Mouse (Mus musculus) c-Kit-positive CD71-positive TER-119-negative erythroid progenitor cells, embryonic 14.5 days (primary cell): ENCODE measurements around the gene Qars.

ENCODE experiments used
- DNase-seq: peaks from one replicate; pipeline ENCODE4 v3.0.0-alpha.2; 2013; ENCODE audit warnings: low read depth

The Qars gene

GRCm38 (mm10) chr9:108486973-108487530 is 20.5 kb upstream of the Qars start:
- no peak for DNase-seq

DNA sequence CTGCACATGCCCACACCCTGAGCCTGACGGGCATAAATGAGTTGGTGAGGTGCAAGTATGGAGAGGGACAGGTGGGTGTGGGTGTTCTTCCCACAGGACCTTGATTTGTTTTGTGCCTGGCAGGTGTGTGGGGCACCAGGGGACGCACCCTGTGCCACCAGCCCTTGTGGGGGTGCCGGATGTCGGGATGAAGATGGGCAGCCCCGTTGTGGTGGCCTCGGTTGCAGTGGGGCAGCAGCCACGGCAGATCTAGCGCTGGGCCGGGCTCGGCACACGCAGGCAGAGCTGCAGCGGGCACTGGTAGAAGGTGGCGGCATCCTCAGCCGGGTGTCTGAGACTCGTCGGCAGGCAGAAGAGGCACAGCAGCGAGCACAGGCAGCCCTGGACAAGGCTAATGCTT is 19.1 kb upstream of the Qars start:
- DNase-seq: no peak

GRCm38 (mm10) chr9:108489215-108489614 is 18.3 kb upstream of the Qars start:
- DNase-seq: no peak

DNA sequence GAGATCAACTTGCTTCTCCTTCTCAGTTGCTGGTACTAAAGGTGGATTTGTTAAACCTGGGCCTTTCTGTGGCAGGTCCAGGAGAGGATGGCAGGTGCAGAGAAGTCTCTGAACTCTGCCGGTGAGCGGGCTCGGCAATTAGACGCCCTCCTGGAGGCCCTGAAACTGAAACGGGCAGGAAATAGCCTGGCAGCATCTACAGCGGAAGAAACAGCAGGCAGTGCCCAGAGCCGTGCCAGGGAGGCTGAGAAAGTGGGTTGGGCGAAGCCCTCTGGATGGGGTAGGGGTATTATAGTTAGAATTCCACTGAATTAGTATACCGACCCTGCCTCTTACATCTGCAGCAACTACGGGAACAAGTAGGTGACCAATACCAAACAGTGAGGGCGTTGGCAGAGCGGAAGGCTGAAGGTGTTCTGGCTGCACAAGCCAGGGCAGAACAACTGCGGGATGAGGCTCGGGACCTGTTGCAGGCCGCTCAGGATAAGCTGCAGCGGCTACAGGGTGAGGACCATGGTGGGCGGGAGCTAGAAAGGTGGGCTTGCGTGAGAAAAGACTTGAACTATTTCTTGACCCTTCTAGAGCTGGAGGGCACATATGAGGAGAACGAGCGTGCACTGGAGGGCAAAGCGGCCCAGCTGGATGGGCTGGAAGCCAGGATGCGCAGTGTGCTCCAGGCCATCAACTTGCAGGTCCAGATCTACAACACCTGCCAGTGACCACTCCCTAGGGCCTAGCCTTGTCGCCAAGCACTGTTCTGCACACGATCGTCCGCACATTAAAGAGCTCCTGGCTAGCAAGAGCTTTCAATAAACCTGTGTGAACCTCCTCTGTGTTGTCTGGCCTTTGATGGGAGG is 17.6 kb upstream of the Qars start:
- DNase-seq: no peak

- DNase-seq: peak; percentile 92
Observed at GRCm38 (mm10) chr9:108490559-108491285, 16.8 kb upstream of the Qars start, which contains the start of gene Usp19. Gene Usp19, plus strand, starts transcription at chr9:108490602.

GRCm38 (mm10) chr9:108491286-108491580 is 16.3 kb upstream of the Qars start:
- DNase-seq: no peak

DNA sequence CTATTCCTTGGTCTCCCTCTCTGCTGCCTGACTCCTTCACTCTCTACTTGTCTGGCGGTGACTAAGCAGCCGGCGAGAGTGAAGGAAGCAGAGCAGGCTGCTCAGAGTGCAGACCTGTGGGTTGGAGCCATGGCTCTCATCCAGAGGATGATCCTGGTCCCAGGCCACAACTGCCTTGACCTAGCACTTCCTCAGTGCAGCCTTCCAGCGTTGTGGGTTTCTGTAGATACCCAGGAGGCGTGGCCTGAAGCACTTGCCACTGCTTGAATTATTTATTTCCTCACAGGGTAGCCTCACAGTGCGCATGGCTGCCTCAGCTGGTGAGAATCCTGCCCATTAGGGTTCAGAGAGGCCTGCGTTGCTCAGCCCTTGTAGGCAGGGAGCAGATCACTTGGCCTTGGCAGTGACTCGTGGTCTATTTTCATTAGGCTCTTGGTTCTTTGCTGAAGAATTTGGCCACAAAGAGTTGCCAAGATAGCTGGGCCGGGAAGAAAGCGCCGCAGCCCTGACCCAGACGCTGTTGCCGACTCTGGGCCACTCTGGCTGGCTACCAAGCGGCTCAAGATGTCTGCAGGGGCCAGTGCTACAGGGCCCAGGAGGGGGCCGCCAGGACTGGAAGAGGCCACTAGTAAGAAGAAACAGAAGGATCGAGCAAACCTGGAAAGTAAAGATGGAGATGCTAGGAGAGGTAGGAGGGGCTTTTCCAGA is 15.3 kb upstream of the Qars start:
- DNase-seq: no peak

DNA sequence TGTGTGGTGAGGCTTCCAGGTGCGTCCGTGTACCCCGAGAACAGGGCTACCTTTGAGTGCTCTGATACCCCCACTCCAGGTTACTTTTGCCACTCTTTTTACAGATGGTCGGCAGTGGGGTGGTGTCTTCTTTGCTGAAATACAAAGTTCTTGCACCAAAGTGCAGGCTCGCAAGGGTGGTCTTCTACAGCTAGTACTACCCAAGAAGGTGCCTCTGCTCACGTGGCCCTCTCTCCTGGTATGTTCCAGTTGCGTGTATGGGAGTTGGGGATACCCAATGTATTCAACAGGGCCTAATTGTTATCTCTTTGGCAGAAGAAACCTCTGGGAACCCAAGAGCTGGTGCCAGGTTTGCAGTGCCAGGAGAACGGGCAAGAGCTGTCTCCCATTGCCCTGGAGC is 14.3 kb upstream of the Qars start:
- DNase-seq: no peak

- no peak for DNase-seq
Observed at GRCm38 (mm10) chr9:108494146-108494825, 13.2 kb upstream of the Qars start.

- no peak for DNase-seq
Observed at GRCm38 (mm10) chr9:108494905-108495304, 12.6 kb upstream of the Qars start.

GRCm38 (mm10) chr9:108499231-108499630 is 8.3 kb upstream of the Qars start:
- DNase-seq: no peak

DNA sequence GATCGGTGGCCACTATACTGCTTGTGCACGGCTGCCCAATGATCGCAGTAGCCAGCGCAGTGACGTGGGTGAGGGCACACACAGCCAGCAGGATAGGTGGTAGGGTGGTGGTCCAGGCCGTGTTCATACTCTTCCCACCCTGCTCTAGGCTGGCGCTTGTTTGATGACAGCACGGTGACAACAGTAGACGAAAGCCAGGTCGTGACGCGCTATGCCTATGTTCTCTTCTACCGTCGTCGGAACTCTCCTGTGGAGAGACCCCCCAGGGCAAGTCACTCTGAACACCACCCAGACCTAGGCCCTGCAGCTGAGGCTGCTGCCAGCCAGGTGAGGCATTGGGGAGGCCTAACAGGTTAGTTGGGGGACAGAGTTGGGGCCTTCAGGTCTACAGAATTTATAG is 7.6 kb upstream of the Qars start:
- DNase-seq: no peak

DNA sequence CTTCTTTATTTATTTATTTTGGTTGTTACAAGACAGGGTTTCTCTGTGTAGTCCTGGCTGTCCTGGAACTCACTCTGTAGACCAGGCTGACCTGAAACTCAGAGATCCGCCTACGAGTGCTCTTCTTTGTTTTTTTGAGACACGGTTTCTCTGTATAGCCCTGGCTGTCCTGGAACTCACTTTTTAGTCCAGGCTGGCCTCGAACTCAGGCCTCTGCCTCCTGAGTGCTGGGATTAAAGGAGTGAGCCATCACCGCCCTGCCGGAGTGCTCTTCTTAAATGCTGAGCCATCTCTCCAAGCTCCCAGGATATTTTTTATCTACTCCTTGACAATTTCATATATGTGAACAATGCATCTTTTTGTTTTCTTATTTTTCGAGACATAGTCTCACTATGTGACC is 605 bp upstream of the Qars start:
- no peak for DNase-seq

GRCm38 (mm10) chr9:108508776-108509175 is 1.3 kb downstream of the Qars start:
- no peak for DNase-seq

- DNase-seq: peak; percentile 96
Observed at GRCm38 (mm10) chr9:108516380-108517251, 9.1 kb downstream of the Qars start, which contains the start of gene Qrich1. Gene Qrich1, plus strand, starts transcription at chr9:108516806.

DNA sequence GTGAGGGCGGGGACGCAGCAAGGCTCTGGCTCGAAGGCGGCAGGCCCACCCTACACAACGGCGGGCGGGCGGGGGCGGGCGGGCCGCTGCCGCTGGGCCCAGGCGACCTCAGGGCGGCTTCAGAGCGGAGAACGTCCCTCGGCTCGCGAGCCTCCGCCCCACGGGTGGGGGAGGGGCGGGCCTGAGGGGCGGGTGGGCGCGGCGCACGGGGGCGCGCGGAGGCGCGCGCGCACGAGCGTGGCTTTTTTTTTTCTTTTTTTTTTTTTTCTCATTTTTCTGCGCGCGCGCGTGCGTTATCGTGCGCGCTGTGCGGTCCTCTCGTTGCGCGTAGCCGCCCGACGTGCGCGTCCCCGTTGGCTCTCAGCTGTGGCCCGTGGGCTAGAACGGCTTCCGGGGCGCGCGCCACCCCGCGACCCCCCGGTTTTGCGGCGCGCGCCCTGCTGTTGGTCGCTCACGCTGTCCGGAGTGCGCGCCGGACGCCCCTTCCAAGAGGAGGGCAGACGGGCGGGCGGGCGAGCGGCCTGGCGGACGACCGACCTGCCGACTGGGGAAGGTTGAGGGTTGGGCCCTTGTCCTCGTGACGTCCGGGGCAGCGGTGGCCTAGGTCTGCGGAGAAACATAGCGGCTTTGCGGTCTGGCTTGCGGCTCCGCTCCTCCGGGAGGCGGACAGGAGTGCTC is 9.9 kb downstream of the Qars start:
- peak; percentile 71 for DNase-seq

- DNase-seq: peak; percentile 59
Observed at GRCm38 (mm10) chr9:108517931-108518332, 10.4 kb downstream of the Qars start.

GRCm38 (mm10) chr9:108521604-108522003 is 14.1 kb downstream of the Qars start:
- no peak for DNase-seq

GRCm38 (mm10) chr9:108523341-108523740 is 15.8 kb downstream of the Qars start:
- no peak for DNase-seq

- DNase-seq: no peak
Observed at GRCm38 (mm10) chr9:108525400-108525799, 17.9 kb downstream of the Qars start.
